Mouse (Mus musculus) heart, adult 2 months (tissue): ENCODE data around the gene Hbb-bt.

Experiments
- CTCF ChIP-seq: fragments of 200-600 bp; IDR thresholded peaks from 2 replicates; pipeline ENCODE4 v1.8.1; 2022; ENCODE audit warnings: antibody characterized with exemption, mild to moderate bottlenecking, moderate library complexity
- EP300 ChIP-seq: fragments of 200-500 bp; IDR thresholded peaks from 2 replicates; pipeline ENCODE4 v1.6.1; 2011; ENCODE audit warnings: low read depth, low read length, control low read depth; ENCODE audit not compliant: insufficient read depth
- POLR2A ChIP-seq: fragments of 200-500 bp; IDR thresholded peaks from 2 replicates; pipeline ENCODE4 v1.6.1; 2011; ENCODE audit warnings: mild to moderate bottlenecking, low read depth, low read length, control low read depth; ENCODE audit not compliant: insufficient read depth

GRCm38 (mm10) chr7:103792669-103793388, 21.0 kb downstream of the Hbb-bt start:
- TF ChIP-seq CTCF (peak; percentile 46), EP300 (no peak), POLR2A (no peak)
